Mouse (Mus musculus): Measurements from ENCODE around the gene Vmn1r176. TPM values are rescaled to one million over a fixed set of nuclear protein-coding genes. Genes with fewer than 3 reads are reported as not detected.
"Not testable (repeated sequence)": the region's sequence is repeated elsewhere in the genome, so short reads cannot be mapped to it uniquely, and the experiment has no call there.

The Vmn1r176 gene
- not detected in 2 replicates for polyA plus RNA-seq (2015; fragmentation: Nextera tagmentation; extraction: Ambion mirVana)

DNA sequence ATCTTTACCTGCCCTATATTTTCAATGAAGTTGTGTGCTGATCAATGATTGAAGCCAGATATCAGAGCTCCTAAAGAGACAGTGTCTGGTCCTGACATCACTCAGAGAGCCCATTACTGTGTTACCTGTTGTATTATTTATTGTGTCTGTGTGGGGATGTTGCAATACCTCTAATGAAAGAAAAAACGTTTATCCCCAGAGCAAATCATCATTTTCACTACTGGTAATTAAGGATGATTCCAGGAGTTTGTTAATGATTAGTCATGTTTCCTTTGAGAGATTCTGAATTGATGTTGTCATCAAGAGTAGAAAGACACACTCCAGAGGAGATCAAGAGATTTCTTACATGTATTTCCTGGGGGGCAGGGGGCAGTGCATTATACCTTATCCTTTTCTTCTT, at the start of gene Vmn1r176:
Gene Vmn1r176, minus strand, starts transcription at position 101 of the 400 bp plus-strand sequence.
- H3K27me3 ChIP-seq (replicated peaks; ENCODE audit: control insufficient read depth, insufficient read depth, low read length); H3K36me3 ChIP-seq (ENCODE audit: control insufficient read depth, insufficient read depth); H3K9ac ChIP-seq (replicated peaks; ENCODE audit: low read depth, low read length); H3K4me2 ChIP-seq (ENCODE audit: low read length); ATAC-seq; H3K4me3 ChIP-seq (replicated peaks; ENCODE audit: low read length); H3K9me3 ChIP-seq (ENCODE audit: control insufficient read depth, low read length); H3K4me1 ChIP-seq (replicated peaks; ENCODE audit: control insufficient read depth, insufficient read depth, low read length); H3K27ac ChIP-seq (ENCODE audit: low read length): not testable (repeated sequence)
- no CpG with 5 or more reads among the region's 1 CpGs for WGBS

DNA sequence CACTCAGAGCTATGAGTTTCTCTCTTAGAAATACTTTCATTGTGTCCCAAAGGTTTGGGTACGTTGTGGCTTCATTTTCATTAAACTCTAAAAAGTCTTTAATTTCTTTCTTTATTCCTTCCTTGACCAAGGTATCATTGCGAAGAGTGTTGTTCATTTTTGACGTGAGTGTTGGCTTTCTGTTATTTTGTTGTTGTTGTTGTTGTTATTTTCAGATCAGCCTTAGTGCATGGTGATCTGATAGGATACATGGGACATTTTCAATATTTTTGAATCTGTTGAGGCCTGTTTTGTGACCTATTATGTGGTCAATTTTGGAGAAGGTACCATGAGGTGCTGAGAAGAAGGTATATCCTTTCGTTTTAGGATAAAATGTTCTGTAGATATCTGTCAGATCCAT, 39.7 kb upstream of the Vmn1r176 start:
- 63% methylated on average over 3 of the region's 4 CpGs for WGBS
- not testable (repeated sequence) for H3K36me3 ChIP-seq (ENCODE audit: control insufficient read depth, insufficient read depth); H3K27ac ChIP-seq (ENCODE audit: low read length)

DNA sequence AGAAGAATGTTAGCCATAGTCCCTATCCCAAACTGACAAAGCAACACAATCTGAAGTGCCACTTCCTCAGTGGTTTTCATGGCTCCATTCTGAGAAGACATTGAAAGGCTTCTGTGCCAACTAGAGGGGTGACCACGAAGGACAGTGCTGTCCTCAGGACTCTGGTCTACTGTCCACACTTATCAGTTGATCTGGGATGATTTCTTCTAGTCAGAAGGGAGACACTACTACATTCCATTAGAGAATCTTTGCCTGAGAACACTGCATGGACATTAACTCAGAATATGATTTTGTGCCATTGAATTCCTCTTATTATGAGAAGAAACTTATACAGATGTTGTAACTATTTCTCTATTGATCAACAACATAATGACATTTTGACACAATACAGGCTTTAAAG, 29.2 kb upstream of the Vmn1r176 start, which contains the start of gene Vmn1r177:
Gene Vmn1r177, minus strand, starts transcription at position 101 of the 400 bp plus-strand sequence.
- not testable (repeated sequence) for H3K9me3 ChIP-seq (ENCODE audit: control insufficient read depth, low read length); H3K4me3 ChIP-seq (replicated peaks; ENCODE audit: low read length); H3K27ac ChIP-seq (ENCODE audit: low read length); H3K4me2 ChIP-seq (ENCODE audit: low read length); H3K36me3 ChIP-seq (ENCODE audit: control insufficient read depth, insufficient read depth); H3K4me1 ChIP-seq (replicated peaks; ENCODE audit: control insufficient read depth, insufficient read depth, low read length); H3K9ac ChIP-seq (replicated peaks; ENCODE audit: low read depth, low read length); ATAC-seq; H3K27me3 ChIP-seq (replicated peaks; ENCODE audit: control insufficient read depth, insufficient read depth, low read length)
- 6% methylated on average over 1 of the region's 1 CpGs for WGBS

More for the DNA sequence above, 39.7 kb upstream of the Vmn1r176 start:
- ATAC-seq; H3K9me3 ChIP-seq (ENCODE audit: control insufficient read depth, low read length); H3K4me1 ChIP-seq (replicated peaks; ENCODE audit: control insufficient read depth, insufficient read depth, low read length); H3K27me3 ChIP-seq (replicated peaks; ENCODE audit: control insufficient read depth, insufficient read depth, low read length); H3K4me3 ChIP-seq (replicated peaks; ENCODE audit: low read length); H3K9ac ChIP-seq (replicated peaks; ENCODE audit: low read depth, low read length); H3K4me2 ChIP-seq (ENCODE audit: low read length): not testable (repeated sequence)

DNA sequence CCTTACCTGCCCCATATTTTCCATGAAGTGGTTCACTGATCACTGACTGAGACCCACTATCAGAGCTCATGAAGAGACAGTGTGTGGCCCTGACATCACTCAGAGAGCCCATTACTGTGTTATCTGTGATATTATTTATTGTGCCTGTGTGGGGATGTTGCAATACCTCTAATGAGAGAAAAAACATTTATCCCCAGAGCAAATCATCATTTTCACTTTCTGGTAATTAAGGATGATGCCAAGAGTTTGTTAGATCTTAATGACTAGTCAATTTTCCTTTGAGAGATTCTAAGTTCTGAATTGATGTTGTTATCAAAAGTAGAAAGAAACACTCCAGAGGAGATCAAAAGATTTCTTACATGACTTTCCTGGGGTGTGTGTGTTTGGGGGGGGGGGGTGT, 26.6 kb downstream of the Vmn1r176 start, which contains the start of gene Vmn1r175:
Gene Vmn1r175, minus strand, starts transcription at position 101 of the 400 bp plus-strand sequence.
- not testable (repeated sequence) for H3K9ac ChIP-seq (replicated peaks; ENCODE audit: low read depth, low read length); H3K27ac ChIP-seq (ENCODE audit: low read length); ATAC-seq; H3K9me3 ChIP-seq (ENCODE audit: control insufficient read depth, low read length); H3K27me3 ChIP-seq (replicated peaks; ENCODE audit: control insufficient read depth, insufficient read depth, low read length); H3K36me3 ChIP-seq (ENCODE audit: control insufficient read depth, insufficient read depth); H3K4me1 ChIP-seq (replicated peaks; ENCODE audit: control insufficient read depth, insufficient read depth, low read length); H3K4me3 ChIP-seq (replicated peaks; ENCODE audit: low read length); H3K4me2 ChIP-seq (ENCODE audit: low read length)

DNA sequence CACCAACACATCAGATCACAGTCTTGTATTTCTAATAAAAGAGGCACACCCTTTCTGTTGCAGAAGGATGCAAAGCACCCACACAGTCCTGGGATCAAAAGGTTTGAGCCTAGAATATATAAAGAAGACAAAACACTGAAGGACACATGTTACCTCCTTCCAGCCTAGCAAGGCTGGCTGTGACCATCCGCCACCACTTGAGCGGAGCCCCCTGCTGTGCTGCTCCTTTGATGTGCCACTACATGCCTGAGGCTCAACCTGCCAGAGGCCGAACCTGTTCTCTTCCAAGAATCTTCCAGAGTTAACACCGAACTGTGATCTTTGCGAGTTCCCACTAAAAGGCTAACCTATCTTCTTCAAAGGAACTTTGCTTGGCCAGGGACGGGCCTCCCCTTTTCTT, 52.6 kb downstream of the Vmn1r176 start:
- H3K4me2 ChIP-seq (ENCODE audit: low read length): no peak overlapping the region
- no peaks in the 10 kb centered on the region for H3K4me1 ChIP-seq (replicated peaks; ENCODE audit: control insufficient read depth, insufficient read depth, low read length)
- H3K9me3 ChIP-seq (ENCODE audit: control insufficient read depth, low read length): peaks cover 15% of the 10 kb centered on the region
- no peaks in the 10 kb centered on the region for H3K36me3 ChIP-seq (ENCODE audit: control insufficient read depth, insufficient read depth)
- no peak for ATAC-seq
- WGBS: 81% methylated on average over 6 of the region's 6 CpGs
- H3K27ac ChIP-seq (ENCODE audit: low read length): no peak overlapping the region
- H3K4me3 ChIP-seq (replicated peaks; ENCODE audit: low read length): no peak overlapping the region
- no peaks in the 10 kb centered on the region for H3K27me3 ChIP-seq (replicated peaks; ENCODE audit: control insufficient read depth, insufficient read depth, low read length)
- no peak overlapping the region for H3K9ac ChIP-seq (replicated peaks; ENCODE audit: low read depth, low read length)

Other genes starting within 250 kb of the Vmn1r176 start
- gene Vmn1r170, start 231.2 kb downstream of the Vmn1r176 start, polyA plus RNA-seq (2015; fragmentation: Nextera tagmentation; extraction: Ambion mirVana): not detected in 2 replicates
- gene Vmn1r171, start 206.7 kb downstream of the Vmn1r176 start, polyA plus RNA-seq (2015; fragmentation: Nextera tagmentation; extraction: Ambion mirVana): not detected in 2 replicates
- not detected in 2 replicates for gene Vmn1r172, start 179.1 kb downstream of the Vmn1r176 start, polyA plus RNA-seq (2015; fragmentation: Nextera tagmentation; extraction: Ambion mirVana)
- gene Vmn1r173, start 136.7 kb downstream of the Vmn1r176 start, polyA plus RNA-seq (2015; fragmentation: Nextera tagmentation; extraction: Ambion mirVana): not detected in 2 replicates
- gene Vmn1r174, start 85.1 kb downstream of the Vmn1r176 start, polyA plus RNA-seq (2015; fragmentation: Nextera tagmentation; extraction: Ambion mirVana): not detected in 2 replicates
- gene Vmn1r175, start 26.7 kb downstream of the Vmn1r176 start, polyA plus RNA-seq (2015; fragmentation: Nextera tagmentation; extraction: Ambion mirVana): not detected in 2 replicates
- gene Vmn1r177, start 29.1 kb upstream of the Vmn1r176 start, polyA plus RNA-seq (2015; fragmentation: Nextera tagmentation; extraction: Ambion mirVana): not detected in 2 replicates
- not detected in 2 replicates for gene Vmn1r178, start 54.6 kb upstream of the Vmn1r176 start, polyA plus RNA-seq (2015; fragmentation: Nextera tagmentation; extraction: Ambion mirVana)
- not detected in 2 replicates for gene Vmn1r179, start 89.6 kb upstream of the Vmn1r176 start, polyA plus RNA-seq (2015; fragmentation: Nextera tagmentation; extraction: Ambion mirVana)
- gene Vmn1r180, start 113.3 kb upstream of the Vmn1r176 start, polyA plus RNA-seq (2015; fragmentation: Nextera tagmentation; extraction: Ambion mirVana): not detected in 2 replicates
- not detected in 2 replicates for gene Vmn1r181, start 137.2 kb upstream of the Vmn1r176 start, polyA plus RNA-seq (2015; fragmentation: Nextera tagmentation; extraction: Ambion mirVana)
- gene V1rd19, start 164.3 kb upstream of the Vmn1r176 start, polyA plus RNA-seq (2015; fragmentation: Nextera tagmentation; extraction: Ambion mirVana): not detected in 2 replicates
- not detected in 2 replicates for gene Vmn1r183, start 215.9 kb upstream of the Vmn1r176 start, polyA plus RNA-seq (2015; fragmentation: Nextera tagmentation; extraction: Ambion mirVana)
- 44.0 and 46.7 TPM in 2 replicates for gene Zfp180, start 244.6 kb upstream of the Vmn1r176 start, polyA plus RNA-seq (2015; fragmentation: Nextera tagmentation; extraction: Ambion mirVana)

Measured in forebrain, embryonic 16.5 days (tissue).